Mouse (Mus musculus) right cerebral cortex, postnatal 14 days (tissue): ENCODE data around the gene Mien1.

ENCODE experiments used
- DNase-seq: peaks from one replicate; pipeline ENCODE4 v3.0.0; 2022

The Mien1 gene

DNA sequence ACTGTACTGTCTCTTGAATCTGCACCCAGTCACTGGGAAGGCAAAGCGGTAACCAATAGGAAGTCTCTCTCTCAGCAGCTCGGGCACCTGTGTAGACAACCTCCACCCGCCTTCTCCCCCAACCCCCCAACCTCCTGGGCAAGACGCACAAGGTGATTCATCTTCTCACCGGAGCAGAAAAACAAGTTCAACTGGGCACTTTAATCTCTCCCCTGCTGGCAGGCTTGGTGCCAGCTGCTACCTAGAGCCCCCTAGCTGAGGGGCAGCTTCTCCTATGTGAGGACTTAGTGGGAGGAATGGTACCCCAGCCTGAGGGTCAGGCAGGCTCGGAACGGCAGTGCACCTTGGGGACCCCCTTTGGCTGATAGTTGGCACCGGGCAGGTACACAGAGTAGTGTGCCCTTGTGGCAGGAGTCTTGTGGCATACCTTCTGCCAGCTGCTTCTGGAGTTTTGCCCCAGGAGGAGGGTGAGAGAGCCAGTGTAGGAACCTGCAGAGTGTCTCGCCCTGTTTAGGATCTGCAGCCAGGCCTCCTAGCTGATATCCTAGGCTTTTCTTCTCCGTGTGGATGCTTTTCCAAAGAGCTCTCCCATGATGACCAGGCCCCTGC is 19.7 kb downstream of the Mien1 start:
- no peak for DNase-seq

DNA sequence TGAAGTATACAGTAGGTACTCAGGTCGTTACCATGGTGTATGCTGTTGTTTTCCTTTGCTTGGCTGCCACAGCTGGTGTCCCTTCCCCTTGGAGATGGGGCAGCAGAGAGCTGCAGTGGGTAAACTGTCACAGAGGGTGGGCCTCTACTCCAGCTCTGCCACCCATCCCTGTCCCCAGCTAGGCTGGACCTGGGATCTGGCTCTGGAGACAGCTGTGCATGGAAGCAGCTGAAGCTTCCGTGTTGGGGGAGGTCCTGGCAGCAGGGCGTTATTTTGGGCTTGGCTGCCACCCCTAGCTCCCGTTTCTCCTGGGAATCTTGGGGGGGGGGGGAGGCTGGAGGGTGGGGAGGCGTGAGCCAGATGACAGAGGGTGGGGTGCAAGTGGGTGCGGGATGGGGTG is 20.5 kb downstream of the Mien1 start:
- no peak for DNase-seq

DNA sequence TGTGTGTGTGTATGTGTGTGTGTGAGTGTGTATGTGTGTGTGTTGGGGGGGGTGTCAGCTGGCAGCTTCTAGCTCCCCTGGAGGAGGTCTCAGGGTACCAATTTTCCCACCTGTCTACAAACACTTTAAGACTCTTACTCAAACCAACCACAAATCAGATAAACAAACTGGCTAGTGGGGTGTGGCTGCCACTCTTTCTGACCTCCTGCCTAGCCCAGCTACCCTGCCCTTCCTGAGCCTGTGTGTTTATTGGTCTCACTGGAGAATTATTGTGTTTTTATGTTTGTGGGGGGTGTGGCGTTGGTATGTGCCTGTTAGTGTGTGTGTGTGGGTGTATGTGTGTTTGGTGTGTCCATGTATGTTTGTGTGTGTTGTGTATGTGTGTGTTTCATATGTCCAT is 21.7 kb downstream of the Mien1 start:
- no peak for DNase-seq

DNA sequence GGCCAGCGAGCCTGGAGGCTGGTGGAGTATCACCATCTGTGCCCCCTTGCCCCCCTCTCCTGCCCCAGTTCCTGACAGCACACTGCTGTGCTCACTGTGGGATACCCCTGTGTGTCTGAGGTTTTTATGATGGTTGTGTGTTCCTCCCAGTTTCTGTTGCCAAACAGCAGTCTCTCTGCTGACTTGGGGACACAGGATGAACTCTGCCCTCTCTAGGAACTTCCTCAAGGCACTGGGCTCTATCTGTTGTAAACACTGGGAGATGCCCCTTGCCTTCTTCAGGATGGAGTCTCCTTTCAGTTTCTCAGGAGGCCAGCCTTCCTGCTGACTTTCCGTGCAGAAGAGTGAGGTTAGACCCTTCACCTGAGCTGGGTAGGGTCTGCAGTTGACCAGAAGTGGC is 24.6 kb downstream of the Mien1 start:
- no peak for DNase-seq

DNA sequence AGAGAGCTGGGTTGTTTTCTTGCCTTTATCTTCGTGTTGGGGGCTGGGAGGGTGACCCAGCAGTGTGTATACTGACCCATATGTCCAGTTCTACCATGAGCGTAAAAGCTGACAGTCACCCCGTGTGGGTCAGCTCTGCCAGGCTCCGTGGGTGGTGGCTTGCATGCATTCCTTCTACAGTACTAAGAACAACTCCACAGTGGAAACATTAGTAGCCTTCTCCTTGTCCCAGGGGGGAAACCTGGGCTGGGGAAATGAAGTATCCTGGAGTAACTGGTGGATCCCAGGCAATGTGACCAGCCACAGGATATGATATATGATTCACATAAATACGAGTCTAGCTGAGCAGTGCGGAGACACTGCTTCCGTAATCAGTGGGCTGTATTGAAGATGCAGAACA is 25.1 kb downstream of the Mien1 start:
- DNase-seq, result no peak

DNA sequence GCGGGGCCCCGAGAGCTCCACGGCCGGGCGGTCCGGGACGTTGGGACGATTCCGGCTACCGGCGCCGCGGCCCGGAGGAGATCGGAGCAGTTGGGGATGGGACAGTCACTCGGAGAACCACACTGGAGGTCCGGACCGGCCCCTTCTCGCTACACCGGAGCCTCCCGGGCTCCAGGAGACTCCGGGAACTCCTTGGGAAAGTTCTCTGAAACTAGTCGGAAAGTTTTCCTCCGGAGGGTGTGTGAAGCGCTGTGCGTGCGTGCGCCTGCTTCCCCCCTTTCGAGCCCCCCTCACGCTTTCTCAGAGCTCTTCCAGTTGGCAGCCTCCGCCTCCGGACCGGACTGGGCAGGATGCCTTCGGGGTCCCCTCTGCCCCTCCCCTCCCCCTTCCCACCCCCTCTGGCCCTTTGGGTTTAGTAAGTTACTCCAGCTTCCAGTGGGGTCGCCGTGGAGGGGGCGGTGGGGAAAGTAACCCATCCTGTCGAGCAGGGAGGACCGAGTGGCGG is 25.9 kb downstream of the Mien1 start:
- no peak for DNase-seq

DNA sequence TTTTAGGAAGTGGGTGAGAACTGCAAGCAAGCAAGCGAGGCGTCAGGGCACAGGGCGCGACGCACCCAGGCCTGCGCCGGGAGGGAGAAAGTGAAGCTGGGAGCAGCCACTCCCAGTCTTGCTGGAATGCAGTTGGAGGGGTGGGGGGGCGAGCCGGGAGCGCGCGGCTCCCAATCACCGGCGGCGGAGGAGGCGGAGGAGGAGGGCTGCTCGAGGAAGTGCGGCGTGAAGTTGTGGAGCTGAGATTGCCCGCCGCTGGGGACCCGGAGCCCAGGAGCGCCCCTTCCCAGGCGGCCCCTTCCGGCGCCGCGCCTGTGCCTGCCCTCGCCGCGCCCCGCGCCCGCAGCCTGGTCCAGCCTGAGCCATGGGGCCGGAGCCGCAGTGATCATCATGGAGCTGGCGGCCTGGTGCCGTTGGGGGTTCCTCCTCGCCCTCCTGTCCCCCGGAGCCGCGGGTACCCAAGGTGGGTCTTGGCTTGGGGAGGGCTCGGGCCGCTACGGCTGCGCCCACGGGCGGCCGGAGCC is 26.5 kb downstream of the Mien1 start, which contains the start of gene Erbb2:
Erbb2 (plus strand) TSS at position 198 of the 524 bp plus-strand sequence.
- DNase-seq, result no peak

DNA sequence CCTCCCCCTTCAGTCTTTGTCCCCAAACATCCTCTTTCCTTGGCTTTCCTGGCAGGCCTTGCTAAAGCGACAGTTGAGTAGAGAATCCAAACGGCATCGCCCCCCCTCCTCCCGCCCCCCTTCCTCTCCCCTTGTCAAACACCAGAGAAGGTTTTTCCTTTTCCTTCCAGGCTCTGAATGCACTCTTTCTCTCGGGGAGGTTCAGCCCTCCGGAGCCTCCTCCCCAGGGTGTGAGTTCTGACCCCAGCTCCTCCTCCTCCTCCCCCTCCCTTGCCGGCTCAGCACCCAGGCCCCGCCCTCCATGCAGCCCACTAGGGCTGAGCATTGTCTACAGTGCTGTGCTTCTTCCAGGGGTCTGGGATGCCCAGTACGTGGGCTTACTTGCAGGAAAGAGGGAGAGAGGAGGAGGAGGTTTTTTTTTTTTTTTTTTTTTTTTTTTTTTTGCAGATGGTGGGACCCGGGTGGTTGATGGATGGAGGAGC is 29.4 kb downstream of the Mien1 start:
- DNase-seq, result no peak

DNA sequence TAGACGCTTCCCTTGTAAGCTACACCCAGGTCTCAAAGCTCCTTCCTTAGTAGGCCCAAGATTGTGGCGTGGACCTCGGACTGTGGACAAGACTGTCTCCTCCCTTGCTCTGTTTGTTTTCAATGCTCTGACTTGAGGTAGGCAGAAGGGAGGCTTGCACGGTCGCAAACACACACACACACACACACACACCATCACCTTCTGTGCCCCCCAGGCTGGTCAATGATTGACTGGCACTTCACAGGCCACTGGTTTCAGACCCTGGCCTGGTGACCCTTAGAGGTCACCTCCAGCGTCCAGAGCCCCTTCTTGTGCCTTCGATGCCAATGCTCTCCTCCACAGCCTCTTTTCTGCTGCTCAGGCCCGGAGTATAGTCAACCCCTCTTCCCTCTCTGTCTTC is 29.9 kb downstream of the Mien1 start:
- DNase-seq, result no peak

DNA sequence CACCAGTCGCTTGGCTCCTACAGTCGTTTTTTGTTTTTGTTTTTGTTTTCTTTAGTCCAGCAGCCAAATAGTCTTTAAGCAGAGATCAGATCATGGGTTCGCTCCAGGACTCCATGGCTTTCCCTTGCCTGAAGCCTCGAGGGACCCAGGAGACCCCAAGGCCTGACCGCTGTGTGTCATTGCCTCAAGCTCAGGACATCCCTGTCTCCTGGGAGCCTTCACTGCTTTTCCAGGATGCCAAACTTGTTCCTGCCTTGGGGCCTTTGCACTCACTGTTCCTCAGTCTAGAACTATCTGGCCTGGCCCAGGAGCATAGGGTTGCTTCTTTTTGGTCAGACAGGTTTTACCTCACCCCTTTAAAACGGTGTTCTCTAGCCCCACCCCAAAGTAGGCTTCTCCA is 32.2 kb downstream of the Mien1 start:
- no peak for DNase-seq

DNA sequence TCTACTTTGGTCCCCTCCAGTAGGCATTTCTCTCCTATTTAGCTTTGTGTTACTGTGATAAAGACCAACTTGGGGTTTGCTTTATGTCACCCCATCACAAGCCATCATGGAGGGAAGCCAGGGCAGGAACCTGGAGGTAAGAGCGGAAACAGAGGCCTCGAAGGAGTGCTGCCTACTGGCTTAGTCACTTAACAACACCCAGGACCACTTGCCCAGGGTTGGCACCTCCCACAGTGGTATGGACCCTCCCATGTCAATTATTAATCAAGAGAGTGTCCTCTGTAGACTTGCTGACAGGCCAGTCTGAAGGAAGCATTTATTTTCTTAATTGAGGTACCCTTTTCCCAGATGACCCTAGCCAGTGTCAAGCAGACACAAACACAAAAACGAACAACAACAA is 38.0 kb downstream of the Mien1 start:
- no peak for DNase-seq

DNA sequence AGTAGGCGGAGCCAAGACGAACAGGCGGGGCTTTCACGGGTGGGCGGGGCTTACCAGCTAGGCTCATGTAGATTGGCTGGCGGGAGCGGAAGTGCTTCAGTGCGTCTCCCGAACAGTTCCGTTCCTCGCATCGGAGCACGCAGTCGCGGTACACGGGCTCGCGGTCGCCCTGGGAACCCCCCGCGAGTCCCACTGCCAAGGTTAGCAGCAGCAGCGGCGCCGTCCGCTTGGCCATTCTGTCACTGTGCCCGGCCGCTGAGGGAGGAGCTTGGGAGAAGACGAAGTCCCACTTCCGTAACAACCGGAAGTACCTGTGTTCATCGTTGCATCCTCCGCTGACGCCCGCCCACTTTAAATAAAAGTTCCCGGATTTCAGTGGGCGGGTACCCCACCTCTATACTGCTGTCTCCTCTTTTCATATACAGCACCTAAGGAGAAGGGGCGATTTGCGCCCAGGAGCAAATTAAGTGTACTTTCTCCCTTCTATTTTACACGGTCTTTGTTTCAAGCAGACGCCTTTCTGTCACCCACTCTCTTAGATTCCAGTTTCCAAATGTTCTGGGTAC is 38.5 kb downstream of the Mien1 start, which contains the start of gene Pgap3:
Pgap3 (minus strand) TSS at position 330 of the 566 bp plus-strand sequence.
- peak; percentile 85 for DNase-seq

DNA sequence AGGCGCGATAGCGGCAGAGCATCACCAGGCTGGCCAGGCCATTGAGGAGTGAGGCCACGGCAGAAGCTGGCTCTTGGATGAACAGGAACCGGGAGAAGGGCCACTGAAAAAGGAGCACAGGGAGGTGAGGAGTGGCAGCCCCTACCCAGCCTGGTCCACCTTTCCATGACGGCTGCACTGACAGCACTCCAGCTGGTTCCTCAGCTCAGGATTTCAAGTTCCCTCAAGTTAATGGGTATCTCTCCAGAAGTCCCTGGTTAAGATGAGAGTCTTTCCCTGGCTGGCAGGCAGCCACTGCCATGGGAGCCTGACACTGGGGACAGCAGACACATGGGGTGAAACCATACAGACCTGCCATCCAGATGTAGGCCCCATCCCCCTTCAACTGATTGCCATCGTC is 40.8 kb downstream of the Mien1 start:
- no peak for DNase-seq

DNA sequence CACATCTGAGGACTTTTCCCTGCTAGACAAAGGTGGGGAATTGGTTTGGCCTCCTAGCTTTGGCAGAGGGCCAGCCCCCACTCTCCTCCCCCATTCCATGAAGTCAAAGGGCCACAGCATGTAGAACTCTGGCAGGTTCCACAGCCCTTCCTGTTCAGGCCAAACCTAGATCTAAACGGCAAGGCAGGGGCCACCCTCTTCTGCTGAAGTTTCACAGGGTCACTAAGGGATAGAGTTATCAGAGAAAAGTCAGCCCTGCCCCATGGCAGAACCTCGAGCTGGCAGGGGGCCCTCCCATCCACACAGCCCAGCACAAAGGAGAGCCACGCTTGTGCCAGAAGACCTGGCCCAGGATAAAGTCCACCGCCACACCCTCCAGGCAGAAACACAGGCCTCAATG is 43.8 kb downstream of the Mien1 start:
- no peak for DNase-seq

DNA sequence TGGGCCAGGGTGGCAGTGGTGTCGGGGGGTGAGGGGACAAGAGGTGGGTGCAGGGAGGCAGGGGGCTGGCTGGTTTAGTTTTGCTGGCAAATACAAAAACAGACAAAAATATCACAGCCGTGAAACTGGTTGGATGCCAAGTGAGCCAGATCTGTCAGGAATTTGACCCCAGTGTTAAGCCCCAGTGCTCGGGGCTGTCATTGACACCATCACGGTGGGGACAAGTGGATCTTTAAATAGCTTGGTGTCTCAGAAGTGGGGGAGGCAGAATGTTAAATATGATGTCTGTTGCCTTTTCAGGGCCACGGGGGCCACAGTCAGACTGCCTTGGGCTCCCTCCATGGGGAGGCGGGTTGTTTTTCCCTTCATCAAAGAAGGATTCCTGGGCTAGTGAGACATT is 44.5 kb downstream of the Mien1 start:
- no peak for DNase-seq

DNA sequence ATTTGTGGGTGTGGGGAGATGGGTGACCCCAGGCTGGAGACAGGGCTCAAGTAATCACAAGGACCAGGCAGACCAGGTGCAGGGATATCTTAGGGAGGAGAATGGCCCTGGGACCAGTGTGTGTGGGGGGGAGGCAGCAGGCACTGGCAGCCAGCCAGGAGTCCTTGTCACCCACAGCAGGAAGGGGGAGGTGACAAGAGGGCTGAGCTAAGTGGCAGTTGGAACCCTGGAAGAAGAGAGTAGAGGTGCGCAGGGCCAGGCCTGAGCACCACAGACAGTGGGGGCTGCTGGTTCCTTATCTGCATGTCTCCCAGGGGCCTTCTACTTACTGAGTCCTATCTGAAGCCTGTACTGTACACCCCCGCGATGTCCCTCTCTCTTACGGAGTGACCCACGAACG is 45.5 kb downstream of the Mien1 start:
- no peak for DNase-seq

DNA sequence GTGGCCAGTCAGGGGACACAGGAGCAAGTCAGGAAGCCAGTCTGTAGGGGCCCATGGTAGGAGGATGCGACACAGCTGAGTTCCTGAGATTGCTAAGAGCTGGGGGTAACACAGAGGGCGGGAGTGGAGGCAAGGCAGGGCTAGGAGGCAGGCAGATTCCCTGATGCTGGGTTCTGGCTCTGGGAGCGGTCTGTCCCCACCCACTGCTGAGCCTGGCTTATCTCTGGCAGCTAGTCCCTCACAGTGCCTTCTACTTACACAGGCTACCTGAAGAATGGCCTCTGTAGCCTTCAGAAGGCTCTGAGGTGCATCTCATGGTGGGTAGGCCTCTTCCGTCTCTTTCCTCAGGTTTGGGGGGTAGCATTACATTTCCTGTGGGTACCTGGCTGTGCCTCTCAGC is 46.1 kb downstream of the Mien1 start:
- no peak for DNase-seq

DNA sequence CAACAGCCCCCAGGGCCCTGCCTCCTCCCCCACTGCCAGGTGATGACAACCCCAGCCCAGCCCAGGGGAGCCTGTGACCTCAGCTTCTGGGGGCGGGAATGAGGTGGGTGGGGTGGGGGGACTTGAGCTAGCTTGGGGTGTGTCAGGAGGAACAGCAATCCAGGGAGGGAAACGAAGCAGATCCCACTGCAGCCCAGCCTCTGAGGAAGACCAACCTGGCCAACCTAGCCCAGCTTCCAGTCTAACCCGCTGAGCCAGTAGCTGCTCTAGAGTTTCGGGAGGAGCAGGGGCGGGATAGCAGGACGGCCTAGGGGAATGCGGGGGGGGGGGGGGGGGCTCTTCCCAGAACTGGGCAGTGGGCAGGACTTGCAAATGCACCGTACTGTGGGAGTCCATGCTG is 46.8 kb downstream of the Mien1 start:
- DNase-seq, result no peak

DNA sequence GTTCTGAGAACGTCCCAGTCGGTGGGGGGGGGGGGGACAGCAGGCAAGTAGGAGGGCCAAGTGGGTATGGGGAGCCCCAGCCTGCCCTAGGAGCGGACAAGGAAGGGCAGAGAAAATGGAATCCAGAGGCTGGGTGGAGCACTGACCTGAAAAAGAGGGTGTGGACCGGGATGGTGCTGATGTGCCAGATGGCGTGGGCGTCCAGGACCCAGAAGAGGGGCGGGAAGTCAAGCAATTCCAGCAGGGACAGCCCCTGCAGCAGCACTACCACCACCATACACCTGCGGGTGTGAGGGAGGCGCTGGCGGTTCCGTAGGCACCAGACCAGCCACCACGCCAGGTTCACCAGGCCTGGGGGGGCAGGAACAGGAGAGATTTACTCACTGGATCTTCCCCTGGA is 48.6 kb downstream of the Mien1 start:
- DNase-seq, result no peak

DNA sequence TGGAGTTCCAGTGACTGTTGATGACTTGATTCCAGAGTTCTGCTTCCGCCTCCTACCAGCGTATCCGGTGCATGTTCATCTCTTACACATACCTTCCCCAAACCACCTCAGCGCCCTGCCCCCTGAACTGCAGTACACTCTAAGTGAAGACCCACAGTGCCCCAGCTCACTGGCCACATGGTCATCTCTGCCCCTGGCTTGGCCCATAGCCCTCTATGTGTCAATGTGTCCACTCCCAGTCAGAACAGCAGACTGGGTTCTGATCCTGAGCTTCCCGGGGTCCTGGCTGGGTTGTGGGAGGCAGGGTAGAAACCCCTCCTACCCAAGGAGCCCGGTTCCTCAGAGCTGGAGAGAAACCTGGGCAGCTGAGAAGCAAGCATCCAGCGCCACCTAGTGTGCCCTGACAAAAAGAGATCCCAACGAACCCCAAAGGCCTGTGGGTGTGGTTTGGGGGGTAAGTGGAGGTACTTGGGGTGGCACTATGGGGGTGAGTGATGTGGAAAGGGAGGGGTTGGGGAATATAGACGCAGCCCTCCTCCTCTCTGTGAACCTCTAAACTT is 49.5 kb downstream of the Mien1 start:
- DNase-seq, result peak; percentile 78

DNA sequence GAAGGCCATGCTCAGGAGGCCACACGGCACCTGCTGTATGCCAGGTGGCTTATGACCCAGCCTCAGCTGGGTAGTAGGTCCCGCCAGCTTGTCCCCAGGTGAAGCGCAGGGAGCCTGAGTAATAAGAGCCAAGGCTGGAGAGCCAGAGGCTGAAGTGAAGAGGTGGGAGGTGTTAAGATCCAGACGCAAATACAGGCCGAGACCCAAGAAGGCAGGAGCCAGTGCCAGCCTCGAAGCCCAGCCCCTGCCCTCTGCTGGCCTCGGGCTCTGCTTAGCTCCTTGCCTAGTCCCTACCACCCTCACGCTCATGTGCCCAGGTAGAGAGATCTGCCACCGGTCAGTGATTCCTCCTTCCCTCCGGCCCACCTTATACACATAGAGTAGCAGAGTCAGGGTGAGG is 50.5 kb downstream of the Mien1 start:
- DNase-seq, result no peak
